Comparison of ENCODE assay signal across 8 mouse cellular contexts in genomic region chr9:31385947-31386354, GRCm38 (mm10). TPM values are rescaled to one million over a fixed set of nuclear protein-coding genes. Genes with fewer than 3 reads are reported as not detected.
DNase-seq lines count a peak whose midpoint lies in the region; ATAC-seq lines count a peak whose summit lies in the region.

Nfrkb (plus strand) TSS chr9:31386192.

- H3K27me3 ChIP-seq in heart, embryonic 14.5 days (ENCODE audit: control insufficient read depth, insufficient read depth, low read length), result no peaks in the 10 kb centered on the region
- no peaks in the 10 kb centered on the region for H3K27me3 ChIP-seq in liver, embryonic 13.5 days
- H3K27me3 ChIP-seq in stomach, embryonic 16.5 days (ENCODE audit: control insufficient read depth, insufficient read depth, low read length), result no peaks in the 10 kb centered on the region

- H3K4me1 ChIP-seq in heart, embryonic 14.5 days (ENCODE audit: control insufficient read depth in 2 of 2, insufficient read depth in 2 of 2, low read length in 2 of 2), result peaks cover 3 to 15% of the 10 kb centered on the region in 2 experiments
- H3K4me1 ChIP-seq in liver, embryonic 13.5 days (replicated peaks), result peaks cover 25% of the 10 kb centered on the region
- H3K4me1 ChIP-seq in stomach, embryonic 16.5 days (ENCODE audit: control insufficient read depth, insufficient read depth, low read length), result peaks cover 14% of the 10 kb centered on the region

- H3K4me3 ChIP-seq in heart, embryonic 14.5 days (ENCODE audit: control insufficient read depth in 1 of 2, insufficient read depth in 1 of 2, low read depth in 1 of 2, low read length in 2 of 2), result peak within 1 kb of the TSS; percentile 74 to 95
- peak within 1 kb of the TSS; percentile 91 for H3K4me3 ChIP-seq in liver, embryonic 13.5 days (replicated peaks)
- peak within 1 kb of the TSS; percentile 88 for H3K4me3 ChIP-seq in stomach, embryonic 16.5 days (replicated peaks; ENCODE audit: low read length)

- DNase-seq in c-Kit-negative CD71-positive TER-119-positive erythroid progenitor cells, embryonic 14.5 days (ENCODE audit: low read depth, low spot score), result peak; percentile 88
- DNase-seq in fibroblast of lung, adult 2 months (ENCODE audit: low read depth), result peak; percentile 62
- peak; percentile 97 for DNase-seq in kidney, postnatal 14 days
- DNase-seq in liver, embryonic 13.5 days, result peak; percentile 96
- DNase-seq in neural tube, embryonic 10.5 days (ENCODE audit: extremely low spot score, low spot score), result peak; percentile 97

- peak within 1 kb of the TSS; percentile 95 for H3K9ac ChIP-seq in heart, embryonic 14.5 days (ENCODE audit: low read length)
- peak within 1 kb of the TSS; percentile 93 for H3K9ac ChIP-seq in liver, embryonic 13.5 days
- peak within 1 kb of the TSS; percentile 94 for H3K9ac ChIP-seq in stomach, embryonic 16.5 days (ENCODE audit: low read length)

- H3K36me3 ChIP-seq in heart, embryonic 14.5 days (ENCODE audit: control insufficient read depth, insufficient read depth, low read length), result peaks cover 17% of the 10 kb centered on the region
- peaks cover 8% of the 10 kb centered on the region for H3K36me3 ChIP-seq in liver, embryonic 13.5 days
- no peaks in the 10 kb centered on the region; the same call in 1 of the 2 replicates for H3K36me3 ChIP-seq in stomach, embryonic 16.5 days (ENCODE audit: control insufficient read depth, insufficient read depth, low read length)

- H3K27ac ChIP-seq in heart, embryonic 14.5 days (replicated peaks in 1 of 2; ENCODE audit: control insufficient read depth in 1 of 2, insufficient read depth in 1 of 2, low read depth in 2 of 2, low read length in 2 of 2), result peak within 1 kb of the TSS in 1 of 2 experiments; percentile 38; a peak in 2 of 4 replicates
- H3K27ac ChIP-seq in liver, embryonic 13.5 days, result peak within 1 kb of the TSS; percentile 78
- peak within 1 kb of the TSS; percentile 64 for H3K27ac ChIP-seq in stomach, embryonic 16.5 days (ENCODE audit: low read length)

- peak within 1 kb of the TSS; percentile 86 for H3K4me2 ChIP-seq in heart, embryonic 14.5 days (ENCODE audit: low read length)
- peak within 1 kb of the TSS; percentile 78 for H3K4me2 ChIP-seq in liver, embryonic 13.5 days
- H3K4me2 ChIP-seq in stomach, embryonic 16.5 days (ENCODE audit: low read depth, low read length), result peak within 1 kb of the TSS; percentile 80

- peak; percentile 97 for ATAC-seq in CD4-positive, CD25-positive, alpha-beta regulatory T cell, adult 4 months
- peak; percentile 99 for ATAC-seq in heart, embryonic 14.5 days (ENCODE audit: insufficient number of reproducible peaks, insufficient read depth, low FRiP score, low read depth)
- ATAC-seq in liver, embryonic 13.5 days (ENCODE audit: low read depth), result peak; percentile 95
- ATAC-seq in stomach, embryonic 16.5 days (ENCODE audit: insufficient read depth, low FRiP score), result peak; percentile 99

- no peaks in the 10 kb centered on the region for H3K9me3 ChIP-seq in heart, embryonic 14.5 days (ENCODE audit: control insufficient read depth, low read length)
- no peaks in the 10 kb centered on the region for H3K9me3 ChIP-seq in liver, embryonic 13.5 days (replicated peaks)
- no peaks in the 10 kb centered on the region for H3K9me3 ChIP-seq in stomach, embryonic 16.5 days (replicated peaks; ENCODE audit: control insufficient read depth, low read length)

- under 1% methylated on average over 45 of the region's 46 CpGs for WGBS in heart, embryonic 14.5 days
- WGBS in liver, embryonic 13.5 days (ENCODE audit: insufficient replicate concordance), result under 1% methylated on average over 46 of the region's 46 CpGs
- under 1% methylated on average over 45 of the region's 46 CpGs for WGBS in stomach, embryonic 16.5 days

RNA-seq across cellular contexts. Expression of gene Nfrkb, which starts in this region (rescaled TPM):
- 10 to 100 TPM; 37.1 to 54.1 TPM for polyA plus RNA-seq in CD4-positive, CD25-positive, alpha-beta regulatory T cell, adult 4 months (2017; shearing (Covaris generic))
- 17.1 and 18.2 TPM in 2 replicates for polyA plus RNA-seq in heart, embryonic 14.5 days (2014; fragmentation: Nextera tagmentation; extraction: Ambion mirVana)
- polyA plus RNA-seq in liver, embryonic 13.5 days (2015; fragmentation: Nextera tagmentation; extraction: Ambion mirVana), result 5.8 and 6.7 TPM in 2 replicates
- 18.0 and 20.5 TPM in 2 replicates for polyA plus RNA-seq in stomach, embryonic 16.5 days (2015; fragmentation: Nextera tagmentation; extraction: Ambion mirVana)
